Mouse (Mus musculus) limb, embryonic 12.5 days (tissue): Measurements from ENCODE around the gene Gm37240. TPM values are rescaled to one million over a fixed set of nuclear protein-coding genes. Genes with fewer than 3 reads are reported as not detected.

Experiments used
- ATAC-seq: fragments of 200-750 bp; cut with Nextera tagmentation; 2 replicates; pipeline ENCODE4 v1.8.0; 2017; ENCODE audit warnings: low read depth, moderate TSS enrichment; ENCODE audit not compliant: insufficient number of reproducible peaks, insufficient read depth, low FRiP score, low TSS enrichment
- H3K27ac ChIP-seq: fragments of 300-500 bp; sonication (generic); 2 replicates; pipeline ENCODE4 v1.5.1; 2016; ENCODE audit warnings: mild to moderate bottlenecking, moderate library complexity
- H3K27me3 ChIP-seq: fragments of 300-500 bp; sonication (generic); 2 replicates; pipeline ENCODE4 v1.6.1; 2016; ENCODE audit warnings: mild to moderate bottlenecking, moderate library complexity
- H3K36me3 ChIP-seq: fragments of 300-500 bp; sonication (generic); 2 replicates; pipeline ENCODE4 v1.6.1; 2016; ENCODE audit warnings: mild to moderate bottlenecking, moderate library complexity
- H3K4me1 ChIP-seq: fragments of 300-500 bp; sonication (generic); replicated peaks from 2 replicates; pipeline ENCODE4 v1.6.1; 2016
- H3K4me2 ChIP-seq: fragments of 300-500 bp; sonication (generic); 2 replicates; pipeline ENCODE4 v1.6.1; 2016; ENCODE audit warnings: mild to moderate bottlenecking, moderate library complexity
- H3K4me3 ChIP-seq: fragments of 300-500 bp; sonication (generic); replicated peaks from 2 replicates; pipeline ENCODE4 v1.5.1; 2016; ENCODE audit warnings: mild to moderate bottlenecking
- H3K9ac ChIP-seq: fragments of 300-500 bp; sonication (generic); replicated peaks from 2 replicates; pipeline ENCODE4 v1.6.1; 2016; ENCODE audit warnings: mild to moderate bottlenecking, moderate library complexity
- H3K9me3 ChIP-seq: fragments of 300-500 bp; sonication (generic); 2 replicates; pipeline ENCODE4 v1.6.1; 2016; ENCODE audit warnings: mild to moderate bottlenecking, moderate library complexity
- WGBS: fragments of 180-500 bp; shearing (Covaris S2); methylation state at CpG from one replicate; pipeline ENCODE4 v1.1.7; 2016; 5-methylcytosine and 5-hydroxymethylcytosine counted together
- polyA plus RNA-seq: library from polyadenylated mRNA; unstranded; fragments of >200 nt; fragmentation: Nextera tagmentation; extraction: Ambion mirVana; gene quantifications from 2 replicates; pipeline ENCODE4 v1.2.1, GENCODE M21; 2016

Gm37240 gene
- polyA plus RNA-seq, 1 experiment from 2014 or later: 3.4 TPM

GRCm38 (mm10) chr3:85173441-85174071 is 713.8 kb downstream of the Gm37240 start:
- 57% methylated on average over 6 of the region's 6 CpGs for WGBS
- H3K9ac ChIP-seq: no peak overlapping the region
- peaks cover 32% of the 10 kb centered on the region for H3K4me1 ChIP-seq
- H3K27me3 ChIP-seq: no peaks in the 10 kb centered on the region
- no peak overlapping the region for H3K4me3 ChIP-seq
- no peak overlapping the region for H3K4me2 ChIP-seq
- no peak for ATAC-seq
- H3K36me3 ChIP-seq: no peaks in the 10 kb centered on the region
- no peaks in the 10 kb centered on the region for H3K9me3 ChIP-seq
- H3K27ac ChIP-seq: no peak overlapping the region

GRCm38 (mm10) chr3:85172532-85172931 is 714.8 kb downstream of the Gm37240 start:
- H3K4me1 ChIP-seq: peaks cover 32% of the 10 kb centered on the region
- H3K27me3 ChIP-seq: no peaks in the 10 kb centered on the region
- peak overlapping the region; percentile 37; the same call in 1 of the 2 replicates for H3K4me2 ChIP-seq
- H3K36me3 ChIP-seq: no peaks in the 10 kb centered on the region
- no peak for ATAC-seq
- H3K9ac ChIP-seq: no peak overlapping the region
- no peak overlapping the region for H3K4me3 ChIP-seq
- H3K9me3 ChIP-seq: no peaks in the 10 kb centered on the region
- WGBS: 57% methylated on average over 11 of the region's 11 CpGs
- peak overlapping the region; percentile 47; the same call in 1 of the 2 replicates for H3K27ac ChIP-seq

- no peaks in the 10 kb centered on the region for H3K27me3 ChIP-seq
- no peaks in the 10 kb centered on the region for H3K9me3 ChIP-seq
- H3K4me3 ChIP-seq: no peak overlapping the region
- H3K4me1 ChIP-seq: peaks cover 32% of the 10 kb centered on the region
- H3K27ac ChIP-seq: no peak overlapping the region
- no peak overlapping the region; the same call in 1 of the 2 replicates for H3K4me2 ChIP-seq
- no peak overlapping the region for H3K9ac ChIP-seq
- ATAC-seq: no peak
- no peaks in the 10 kb centered on the region for H3K36me3 ChIP-seq
- 70% methylated on average over 12 of the region's 12 CpGs for WGBS
Measured at GRCm38 (mm10) chr3:85172096-85172495, 715.2 kb downstream of the Gm37240 start.

- Histone ChIP-seq H3K4me2 (no peak overlapping the region), H3K36me3 (no peaks in the 10 kb centered on the region), H3K27me3 (no peaks in the 10 kb centered on the region), H3K27ac (no peak overlapping the region), H3K4me1 (peaks cover 15% of the 10 kb centered on the region), H3K4me3 (no peak overlapping the region), H3K9me3 (no peaks in the 10 kb centered on the region), H3K9ac (no peak overlapping the region)
- no peak for ATAC-seq
- 89% methylated on average over 2 of the region's 2 CpGs for WGBS
Measured at GRCm38 (mm10) chr3:85168816-85169215, 718.5 kb downstream of the Gm37240 start.

- H3K4me3 ChIP-seq: no peak overlapping the region
- H3K4me1 ChIP-seq: no peaks in the 10 kb centered on the region
- H3K36me3 ChIP-seq: no peaks in the 10 kb centered on the region
- no peak overlapping the region for H3K27ac ChIP-seq
- no peak for ATAC-seq
- H3K4me2 ChIP-seq: no peak overlapping the region
- 48% methylated on average over 1 of the region's 1 CpGs for WGBS
- no peak overlapping the region for H3K9ac ChIP-seq
- no peaks in the 10 kb centered on the region for H3K9me3 ChIP-seq
- H3K27me3 ChIP-seq: no peaks in the 10 kb centered on the region
Measured at GRCm38 (mm10) chr3:85164931-85165330, 722.4 kb downstream of the Gm37240 start.

- H3K9ac ChIP-seq: no peak overlapping the region
- no peaks in the 10 kb centered on the region for H3K27me3 ChIP-seq
- no peaks in the 10 kb centered on the region for H3K4me1 ChIP-seq
- H3K4me3 ChIP-seq: no peak overlapping the region
- no peak overlapping the region for H3K27ac ChIP-seq
- no peaks in the 10 kb centered on the region for H3K36me3 ChIP-seq
- WGBS: 85% methylated on average over 5 of the region's 5 CpGs
- no peak overlapping the region for H3K4me2 ChIP-seq
- ATAC-seq: no peak
- H3K9me3 ChIP-seq: no peaks in the 10 kb centered on the region
Measured at GRCm38 (mm10) chr3:85163396-85163795, 723.9 kb downstream of the Gm37240 start.

GRCm38 (mm10) chr3:85162430-85162829 is 724.9 kb downstream of the Gm37240 start:
- H3K4me2 ChIP-seq: no peak overlapping the region
- no peak overlapping the region for H3K4me3 ChIP-seq
- H3K27me3 ChIP-seq: no peaks in the 10 kb centered on the region
- no peaks in the 10 kb centered on the region for H3K36me3 ChIP-seq
- H3K9ac ChIP-seq: no peak overlapping the region
- no peak overlapping the region for H3K27ac ChIP-seq
- no peaks in the 10 kb centered on the region for H3K4me1 ChIP-seq
- no peaks in the 10 kb centered on the region for H3K9me3 ChIP-seq
- ATAC-seq: no peak
- 94% methylated on average over 3 of the region's 3 CpGs for WGBS

- Histone ChIP-seq H3K36me3 (no peaks in the 10 kb centered on the region), H3K27me3 (no peaks in the 10 kb centered on the region), H3K27ac (no peak overlapping the region), H3K9me3 (no peaks in the 10 kb centered on the region), H3K4me2 (no peak overlapping the region), H3K9ac (no peak overlapping the region), H3K4me3 (no peak overlapping the region), H3K4me1 (no peaks in the 10 kb centered on the region)
- ATAC-seq: no peak
- 76% methylated on average over 10 of the region's 10 CpGs for WGBS
Measured at GRCm38 (mm10) chr3:85160816-85161215, 726.5 kb downstream of the Gm37240 start.

- Histone ChIP-seq H3K27ac (no peak overlapping the region), H3K36me3 (no peaks in the 10 kb centered on the region), H3K4me3 (no peak overlapping the region), H3K4me2 (no peak overlapping the region), H3K4me1 (no peaks in the 10 kb centered on the region), H3K9ac (no peak overlapping the region), H3K27me3 (no peaks in the 10 kb centered on the region), H3K9me3 (no peaks in the 10 kb centered on the region)
- WGBS: 67% methylated on average over 6 of the region's 6 CpGs
- ATAC-seq: no peak
Measured at GRCm38 (mm10) chr3:85159631-85160030, 727.7 kb downstream of the Gm37240 start.

GRCm38 (mm10) chr3:85148816-85149215 is 738.5 kb downstream of the Gm37240 start:
- ATAC-seq: no peak
- 85% methylated on average over 4 of the region's 4 CpGs for WGBS
- no peaks in the 10 kb centered on the region for H3K4me1 ChIP-seq

GRCm38 (mm10) chr3:85148038-85148550 is 739.2 kb downstream of the Gm37240 start:
- H3K4me1 ChIP-seq: no peaks in the 10 kb centered on the region
- H3K4me2 ChIP-seq: no peak overlapping the region
- H3K4me3 ChIP-seq: no peak overlapping the region
- no peaks in the 10 kb centered on the region for H3K36me3 ChIP-seq
- no peak overlapping the region for H3K9ac ChIP-seq
- ATAC-seq: no peak
- H3K27me3 ChIP-seq: no peaks in the 10 kb centered on the region
- no peaks in the 10 kb centered on the region for H3K9me3 ChIP-seq
- H3K27ac ChIP-seq: no peak overlapping the region
- 88% methylated on average over 6 of the region's 6 CpGs for WGBS

More at GRCm38 (mm10) chr3:85148816-85149215, 738.5 kb downstream of the Gm37240 start:
- H3K9ac ChIP-seq: no peak overlapping the region
- H3K4me2 ChIP-seq: no peak overlapping the region
- no peaks in the 10 kb centered on the region for H3K27me3 ChIP-seq
- H3K36me3 ChIP-seq: no peaks in the 10 kb centered on the region
- H3K9me3 ChIP-seq: no peaks in the 10 kb centered on the region
- H3K4me3 ChIP-seq: no peak overlapping the region
- no peak overlapping the region for H3K27ac ChIP-seq

- H3K9ac ChIP-seq: no peak overlapping the region
- H3K4me1 ChIP-seq: no peaks in the 10 kb centered on the region
- H3K9me3 ChIP-seq: no peaks in the 10 kb centered on the region
- 34% methylated on average over 7 of the region's 7 CpGs for WGBS
- no peak overlapping the region for H3K4me3 ChIP-seq
- no peak for ATAC-seq
- no peak overlapping the region for H3K27ac ChIP-seq
- no peak overlapping the region for H3K4me2 ChIP-seq
- H3K27me3 ChIP-seq: no peaks in the 10 kb centered on the region
- H3K36me3 ChIP-seq: no peaks in the 10 kb centered on the region
Measured at GRCm38 (mm10) chr3:85145568-85145967, 741.8 kb downstream of the Gm37240 start.
